Mouse (Mus musculus) layer of hippocampus, adult 11-12 months (tissue): ENCODE measurements around the gene Eapp.
A peak's percentile ranks its signal among the peaks of the same experiment; 100 is the strongest.
"Not testable (repeated sequence)": the region's sequence is repeated elsewhere in the genome, so short reads cannot be mapped to it uniquely, and the experiment has no call there.

Experiments used
- DNase-seq: peaks from one replicate; pipeline ENCODE4 v3.0.0; 2022; ENCODE audit warnings: low spot score

Gene Eapp

GRCm38 (mm10) chr12:54695511-54696241 is at the start of gene Eapp:
Eapp (minus strand) TSS chr12:54695897.
- DNase-seq = peak; percentile 96

- DNase-seq = not testable (repeated sequence)
Observed at GRCm38 (mm10) chr12:54738661-54739243, 43.1 kb upstream of the Eapp start.

- not testable (repeated sequence) for DNase-seq
Observed at GRCm38 (mm10) chr12:54737891-54738660, 42.4 kb upstream of the Eapp start.

GRCm38 (mm10) chr12:54734307-54735131 is 38.8 kb upstream of the Eapp start:
- not testable (repeated sequence) for DNase-seq

- DNase-seq = not testable (repeated sequence)
Observed at GRCm38 (mm10) chr12:54729140-54730059, 33.7 kb upstream of the Eapp start.

- DNase-seq = not testable (repeated sequence)
Observed at GRCm38 (mm10) chr12:54718871-54719786, 23.4 kb upstream of the Eapp start.

GRCm38 (mm10) chr12:54717516-54717915 is 21.8 kb upstream of the Eapp start:
- DNase-seq = not testable (repeated sequence)

- DNase-seq = peak; percentile 56
Observed at GRCm38 (mm10) chr12:54713822-54714626, 18.3 kb upstream of the Eapp start.

GRCm38 (mm10) chr12:54710494-54710879 is 14.8 kb upstream of the Eapp start:
- DNase-seq = peak; percentile 54

GRCm38 (mm10) chr12:54709691-54710493 is 14.2 kb upstream of the Eapp start:
- peak; percentile 2 for DNase-seq

GRCm38 (mm10) chr12:54699394-54699793 is 3.7 kb upstream of the Eapp start:
- DNase-seq = no peak

GRCm38 (mm10) chr12:54697791-54698250 is 2.1 kb upstream of the Eapp start:
- DNase-seq = no peak

GRCm38 (mm10) chr12:54697003-54697597 is 1.4 kb upstream of the Eapp start:
- DNase-seq = peak; percentile 34

- peak; percentile 96 for DNase-seq
Observed at GRCm38 (mm10) chr12:54696242-54697002, 725 bp upstream of the Eapp start.

- DNase-seq = no peak
Observed at GRCm38 (mm10) chr12:54694847-54695510, 718 bp downstream of the Eapp start.

- no peak for DNase-seq
Observed at GRCm38 (mm10) chr12:54689082-54689481, 6.6 kb downstream of the Eapp start.
